Mouse (Mus musculus) myocyte (in vitro differentiated cells): ENCODE results near the gene Stbd1. TPM values are rescaled to one million over a fixed set of nuclear protein-coding genes. Genes with fewer than 3 reads are reported as not detected.
A peak's percentile ranks its signal among the peaks of the same experiment; 100 is the strongest.

Experiments used
- H3K27me3 ChIP-seq: one replicate; pipeline ENCODE4 v1.6.1; 2011; ENCODE audit not compliant: control insufficient read depth, insufficient read depth, insufficient read length
- H3K36me3 ChIP-seq: one replicate; pipeline ENCODE4 v1.6.1; 2011; ENCODE audit not compliant: control insufficient read depth, insufficient read depth
- H3K4me2 ChIP-seq: one replicate; pipeline ENCODE4 v1.6.1; 2011; ENCODE audit warnings: low read depth, control low read depth
- H3K4me3 ChIP-seq: one replicate; pipeline ENCODE4 v1.5.1; 2011; ENCODE audit warnings: mild to moderate bottlenecking, control low read depth, moderate library complexity
- H3K79me2 ChIP-seq: one replicate; pipeline ENCODE4 v1.6.1; 2011; ENCODE audit not compliant: control insufficient read depth, insufficient read depth
- H3ac ChIP-seq: one replicate; pipeline ENCODE4 v1.6.1; 2011; ENCODE audit not compliant: control insufficient read depth, insufficient read length
- CEBPB ChIP-seq: IDR thresholded peaks from 2 replicates; pipeline ENCODE4 v1.6.1; 2011; ENCODE audit warnings: mild to moderate bottlenecking, moderate library complexity; ENCODE audit not compliant: poor library complexity, insufficient read depth, severe bottlenecking
- E2F4 ChIP-seq: IDR thresholded peaks from one replicate; pipeline ENCODE4 v1.6.1; 2011; ENCODE audit warnings: mild to moderate bottlenecking, control low read depth, moderate library complexity; ENCODE audit not compliant: insufficient read depth
- MAX ChIP-seq: IDR thresholded peaks from one replicate; pipeline ENCODE4 v1.6.1; 2011; ENCODE audit warnings: low read depth, mild to moderate bottlenecking, control low read depth
- MYOD1 ChIP-seq, 3 experiments: IDR thresholded peaks; one replicate each; pipeline ENCODE4 v1.6.1; 2011; ENCODE audit warnings: control low read depth in 2 of 3, low read depth in 2 of 3, mild to moderate bottlenecking in 2 of 3, moderate library complexity in 1 of 3; ENCODE audit not compliant: insufficient read length in 2 of 3, control insufficient read depth in 1 of 3
- MYOG ChIP-seq, 3 experiments: IDR thresholded peaks; one replicate each; pipeline ENCODE4 v1.6.1; 2011; ENCODE audit warnings: control low read depth in 2 of 3, low read depth in 2 of 3, mild to moderate bottlenecking in 2 of 3; ENCODE audit not compliant: insufficient read length in 2 of 3, control insufficient read depth in 1 of 3, insufficient read depth in 1 of 3
- POLR2A ChIP-seq: IDR thresholded peaks from one replicate; pipeline ENCODE4 v1.6.1; 2011; ENCODE audit warnings: low read depth, mild to moderate bottlenecking, control low read depth, moderate library complexity; ENCODE audit not compliant: insufficient read length
- POLR2AphosphoS2 ChIP-seq: IDR thresholded peaks from one replicate; pipeline ENCODE4 v1.6.1; 2011; ENCODE audit warnings: low read depth, control low read depth; ENCODE audit not compliant: insufficient read length
- REST ChIP-seq: IDR thresholded peaks from one replicate; pipeline ENCODE4 v1.6.1; 2011; ENCODE audit warnings: mild to moderate bottlenecking, control low read depth, moderate library complexity; ENCODE audit not compliant: insufficient read depth, insufficient read length
- SRF ChIP-seq: IDR thresholded peaks from one replicate; pipeline ENCODE4 v1.6.1; 2011; ENCODE audit warnings: low read depth; ENCODE audit not compliant: control insufficient read depth, insufficient read length
- TCF12 ChIP-seq: IDR thresholded peaks from one replicate; pipeline ENCODE4 v1.6.1; 2011; ENCODE audit warnings: mild to moderate bottlenecking, control low read depth; ENCODE audit not compliant: poor library complexity, insufficient read depth, severe bottlenecking
- TCF3 ChIP-seq: IDR thresholded peaks from one replicate; pipeline ENCODE4 v1.6.1; 2011; ENCODE audit warnings: low read depth, control low read depth; ENCODE audit not compliant: insufficient read length
- USF1 ChIP-seq: IDR thresholded peaks from one replicate; pipeline ENCODE4 v1.6.1; 2011; ENCODE audit warnings: low read depth, mild to moderate bottlenecking, control low read depth, moderate library complexity
- polyA plus RNA-seq: library from polyadenylated mRNA; unstranded; fragments of >200 nt; fragmentation: generic; extraction: Trizol; gene quantifications from one replicate; pipeline ENCODE4 v1.2.1, GENCODE M21; 2012; ENCODE audit warnings: missing spikeins

Gene Stbd1
- 203 TPM for polyA plus RNA-seq

- TF ChIP-seq MYOD1 (IDR thresholded peaks at IDR 0.05; ENCODE audit: control insufficient read depth in 1 of 3, insufficient read length in 2 of 3, low read depth in 2 of 3) (peak in 1 of 3 experiments; percentile 40), POLR2AphosphoS2 (peak; percentile 81), POLR2A (peak; percentile 85), SRF (no peak), USF1 (no peak)
- Histone ChIP-seq H3K79me2 (peaks cover 28% of the 10 kb centered on the region), H3K36me3 (peaks cover 21% of the 10 kb centered on the region), H3K27me3 (no peaks in the 10 kb centered on the region), H3K4me2 (peak within 1 kb of the TSS; percentile 84), H3ac (peak within 1 kb of the TSS; percentile 60), H3K4me3 (peak within 1 kb of the TSS; percentile 94)
These were observed at the start of gene Stbd1 for GRCm38 (mm10) chr5:92602691-92603690. TSS of gene Stbd1 (plus strand) at chr5:92603041.

- TF ChIP-seq POLR2AphosphoS2 (no peak), REST (no peak), USF1 (no peak), POLR2A (no peak), TCF3 (no peak), CEBPB (no peak)
- Histone ChIP-seq H3K4me3 (no peak overlapping the region), H3K36me3 (no peaks in the 10 kb centered on the region), H3ac (no peak overlapping the region), H3K27me3 (no peaks in the 10 kb centered on the region), H3K79me2 (no peaks in the 10 kb centered on the region), H3K4me2 (no peak overlapping the region)
These were observed 48.9 kb upstream of the Stbd1 start for GRCm38 (mm10) chr5:92553939-92554338.

GRCm38 (mm10) chr5:92554443-92554842 lies 48.4 kb upstream of the Stbd1 start:
- Histone ChIP-seq H3K27me3 (peaks cover 1% of the 10 kb centered on the region), H3ac (no peak overlapping the region), H3K4me2 (no peak overlapping the region), H3K4me3 (no peak overlapping the region), H3K79me2 (no peaks in the 10 kb centered on the region), H3K36me3 (no peaks in the 10 kb centered on the region)
- TF ChIP-seq REST (no peak), USF1 (no peak), E2F4 (no peak), TCF12 (no peak), CEBPB (no peak), POLR2A (no peak), POLR2AphosphoS2 (no peak), MYOG (IDR thresholded peaks at IDR 0.05; ENCODE audit: control insufficient read depth in 1 of 3, insufficient read depth in 1 of 3, insufficient read length in 2 of 3, low read depth in 2 of 3) (no peak), MAX (no peak), SRF (no peak), TCF3 (no peak), MYOD1 (IDR thresholded peaks at IDR 0.05; ENCODE audit: control insufficient read depth in 1 of 3, insufficient read length in 2 of 3, low read depth in 2 of 3) (no peak)

- no peak within 1 kb of the TSS for H3ac ChIP-seq
- H3K4me3 ChIP-seq = no peak within 1 kb of the TSS
- peak within 1 kb of the TSS; percentile 12 for H3K4me2 ChIP-seq
- H3K79me2 ChIP-seq = no peaks in the 10 kb centered on the region
- H3K27me3 ChIP-seq = peaks cover 6% of the 10 kb centered on the region
- TF ChIP-seq MYOG (IDR thresholded peaks at IDR 0.05; ENCODE audit: control insufficient read depth in 1 of 3, insufficient read depth in 1 of 3, insufficient read length in 2 of 3, low read depth in 2 of 3) (no peak), E2F4 (no peak), SRF (no peak), MAX (no peak), MYOD1 (IDR thresholded peaks at IDR 0.05; ENCODE audit: control insufficient read depth in 1 of 3, insufficient read length in 2 of 3, low read depth in 2 of 3) (no peak), CEBPB (no peak), REST (no peak), POLR2A (no peak), TCF3 (no peak), POLR2AphosphoS2 (no peak), USF1 (no peak), TCF12 (no peak)
- no peaks in the 10 kb centered on the region for H3K36me3 ChIP-seq
These were observed 47.8 kb upstream of the Stbd1 start, which contains the start of gene Fam47e for GRCm38 (mm10) chr5:92554891-92555511. TSS of gene Fam47e (plus strand) at chr5:92555069.
